Mouse (Mus musculus) heart, embryonic 15.5 days (tissue): ENCODE measurements around the gene Pld3. TPM values are rescaled to one million over a fixed set of nuclear protein-coding genes. Genes with fewer than 3 reads are reported as not detected.
"Not testable (repeated sequence)": the region's sequence is repeated elsewhere in the genome, so short reads cannot be mapped to it uniquely, and the experiment has no call there.

ENCODE experiments used
- ATAC-seq: fragments of 200-750 bp; cut with Nextera tagmentation; replicated peaks from 2 replicates; pipeline ENCODE4 v1.8.0; 2017; ENCODE audit warnings: low read depth, moderate TSS enrichment; ENCODE audit not compliant: insufficient number of reproducible peaks, insufficient read depth, low FRiP score
- H3K27ac ChIP-seq: fragments of 300-500 bp; sonication (generic); 2 replicates; pipeline ENCODE4 v1.5.1; 2015; ENCODE audit warnings: mild to moderate bottlenecking, inconsistent platforms
- H3K27me3 ChIP-seq: fragments of 300-500 bp; sonication (generic); 2 replicates; pipeline ENCODE4 v1.6.1; 2015; ENCODE audit warnings: inconsistent platforms
- H3K36me3 ChIP-seq: fragments of 300-500 bp; sonication (generic); 2 replicates; pipeline ENCODE4 v1.6.1; 2015; ENCODE audit warnings: mild to moderate bottlenecking, inconsistent platforms
- H3K4me1 ChIP-seq: fragments of 300-500 bp; sonication (generic); replicated peaks from 2 replicates; pipeline ENCODE4 v1.6.1; 2015; ENCODE audit warnings: inconsistent platforms
- H3K4me2 ChIP-seq: fragments of 300-500 bp; sonication (generic); 2 replicates; pipeline ENCODE4 v1.6.1; 2015; ENCODE audit warnings: inconsistent platforms, mild to moderate bottlenecking, moderate library complexity
- H3K4me3 ChIP-seq: fragments of 300-500 bp; sonication (generic); 2 replicates; pipeline ENCODE4 v1.5.1; 2015; ENCODE audit warnings: mild to moderate bottlenecking, inconsistent platforms
- H3K9ac ChIP-seq: fragments of 300-500 bp; sonication (generic); 2 replicates; pipeline ENCODE4 v1.6.1; 2015; ENCODE audit warnings: mild to moderate bottlenecking, inconsistent platforms
- H3K9me3 ChIP-seq: fragments of 300-500 bp; sonication (generic); replicated peaks from 2 replicates; pipeline ENCODE4 v1.6.1; 2016; ENCODE audit warnings: inconsistent platforms
- whole genome bisulfite sequencing: fragments of 180-500 bp; shearing (Covaris S2); methylation state at CpG from one replicate; pipeline ENCODE4 v1.1.7; 2015; ENCODE audit warnings: mixed read lengths; 5-methylcytosine and 5-hydroxymethylcytosine counted together
- polyA plus RNA-seq: library from polyadenylated mRNA; unstranded; fragments of >200 nt; fragmentation: Nextera tagmentation; extraction: Ambion mirVana; gene quantifications from 2 replicates; pipeline ENCODE4 v1.2.1, GENCODE M21; 2015

The Pld3 gene
- polyA plus RNA-seq, 1 experiment from 2014 or later: 49.3 TPM

DNA sequence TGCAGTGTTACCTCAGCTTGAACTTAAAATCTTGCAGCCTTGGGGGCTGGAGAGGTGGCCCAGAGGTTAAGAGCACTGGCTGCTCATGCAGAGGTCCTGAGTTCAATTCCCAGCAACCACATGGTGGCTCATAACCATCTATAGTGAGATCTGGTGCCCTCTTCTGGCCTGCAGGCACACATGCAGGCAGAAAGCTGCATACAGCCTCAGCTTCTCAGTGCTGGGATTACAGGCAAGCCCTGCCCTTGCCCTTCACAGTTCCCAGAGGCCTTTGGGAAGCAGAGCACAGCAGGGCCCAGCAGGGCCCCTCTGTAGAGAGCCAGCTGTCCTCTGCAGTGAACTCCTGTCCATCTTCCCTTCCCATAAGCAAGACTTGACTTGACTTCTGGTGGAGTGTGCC lies 32.9 kb downstream of the Pld3 start:
- no peak overlapping the region for H3K27ac ChIP-seq
- no peak overlapping the region for H3K4me3 ChIP-seq
- H3K36me3 ChIP-seq: no peaks in the 10 kb centered on the region
- H3K4me2 ChIP-seq: no peak overlapping the region
- H3K27me3 ChIP-seq: no peaks in the 10 kb centered on the region
- no peak for ATAC-seq
- no peak overlapping the region for H3K9ac ChIP-seq
- no peaks in the 10 kb centered on the region for H3K9me3 ChIP-seq
- no peaks in the 10 kb centered on the region for H3K4me1 ChIP-seq

DNA sequence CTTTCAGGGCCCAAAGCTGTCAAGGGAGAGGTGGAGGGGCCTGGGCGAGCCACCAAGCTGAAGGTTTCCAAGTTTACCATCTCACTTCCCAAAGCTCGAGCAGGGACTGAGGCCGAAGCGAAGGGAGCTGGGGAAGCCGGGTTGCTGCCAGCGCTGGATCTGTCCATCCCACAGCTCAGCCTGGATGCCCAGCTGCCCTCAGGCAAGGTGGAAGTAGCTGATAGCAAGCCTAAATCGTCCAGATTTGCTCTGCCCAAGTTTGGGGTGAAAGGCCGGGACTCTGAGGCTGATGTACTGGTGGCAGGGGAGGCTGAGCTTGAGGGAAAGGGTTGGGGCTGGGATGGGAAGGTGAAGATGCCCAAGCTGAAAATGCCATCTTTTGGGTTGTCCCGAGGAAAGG lies 34.7 kb downstream of the Pld3 start:
- Histone ChIP-seq H3K4me2 (no peak overlapping the region), H3K4me3 (no peak overlapping the region), H3K27ac (no peak overlapping the region), H3K9ac (no peak overlapping the region), H3K36me3 (no peaks in the 10 kb centered on the region), H3K27me3 (no peaks in the 10 kb centered on the region), H3K9me3 (no peaks in the 10 kb centered on the region), H3K4me1 (no peaks in the 10 kb centered on the region)
- WGBS: 80% methylated on average over 9 of the region's 9 CpGs
- no peak for ATAC-seq

DNA sequence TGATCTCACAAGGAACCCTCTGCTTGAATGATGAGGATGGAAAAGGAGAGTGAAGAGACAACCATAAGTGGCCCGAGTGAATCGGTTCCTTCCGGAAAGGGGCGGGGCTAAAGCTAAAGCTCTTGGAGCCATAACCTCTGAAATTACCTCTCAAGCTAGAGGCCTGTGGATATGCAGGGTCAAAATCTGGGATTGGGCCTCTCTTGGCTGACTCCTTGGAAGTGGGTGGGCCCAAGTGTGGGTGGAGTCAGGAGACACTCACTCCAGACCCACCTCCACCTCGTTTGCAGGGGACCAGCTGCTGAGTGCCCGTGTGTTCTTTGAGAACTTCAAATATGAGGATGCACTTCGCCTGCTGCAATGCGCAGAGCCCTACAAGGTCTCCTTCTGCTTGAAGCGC lies 38.1 kb downstream of the Pld3 start:
- H3K4me3 ChIP-seq: no peak overlapping the region
- no peaks in the 10 kb centered on the region for H3K27me3 ChIP-seq
- H3K9ac ChIP-seq: no peak overlapping the region
- no peak for ATAC-seq
- H3K4me2 ChIP-seq: no peak overlapping the region
- H3K4me1 ChIP-seq: no peaks in the 10 kb centered on the region
- H3K36me3 ChIP-seq: no peaks in the 10 kb centered on the region
- no peaks in the 10 kb centered on the region for H3K9me3 ChIP-seq
- WGBS: 71% methylated on average over 9 of the region's 9 CpGs
- H3K27ac ChIP-seq: no peak overlapping the region

DNA sequence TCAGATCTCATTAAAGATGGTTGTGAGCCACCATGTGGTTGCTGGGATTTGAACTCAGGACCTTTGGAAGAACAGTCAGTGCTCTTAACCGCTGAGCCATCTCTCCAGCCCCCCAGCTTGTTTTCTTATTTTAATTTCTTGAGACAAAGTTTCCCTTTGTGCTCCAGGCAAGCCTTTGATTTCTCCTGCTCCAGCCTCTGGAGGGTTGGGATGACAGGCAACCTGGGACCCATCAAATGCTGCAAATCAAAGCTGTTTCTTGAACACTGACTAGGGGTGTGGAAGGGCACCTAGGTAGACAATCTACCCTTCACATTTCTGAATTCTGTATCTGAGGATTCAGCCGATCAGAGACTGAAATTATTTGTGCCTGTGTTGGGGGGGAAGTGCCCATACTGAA lies 42.2 kb downstream of the Pld3 start:
- Histone ChIP-seq H3K27me3 (no peaks in the 10 kb centered on the region), H3K36me3 (no peaks in the 10 kb centered on the region), H3K4me3 (no peak overlapping the region), H3K9me3 (no peaks in the 10 kb centered on the region), H3K4me1 (peaks cover 19% of the 10 kb centered on the region), H3K9ac (no peak overlapping the region), H3K27ac (no peak overlapping the region), H3K4me2 (no peak overlapping the region)
- no peak for ATAC-seq
- 81% methylated on average over 2 of the region's 2 CpGs for WGBS

DNA sequence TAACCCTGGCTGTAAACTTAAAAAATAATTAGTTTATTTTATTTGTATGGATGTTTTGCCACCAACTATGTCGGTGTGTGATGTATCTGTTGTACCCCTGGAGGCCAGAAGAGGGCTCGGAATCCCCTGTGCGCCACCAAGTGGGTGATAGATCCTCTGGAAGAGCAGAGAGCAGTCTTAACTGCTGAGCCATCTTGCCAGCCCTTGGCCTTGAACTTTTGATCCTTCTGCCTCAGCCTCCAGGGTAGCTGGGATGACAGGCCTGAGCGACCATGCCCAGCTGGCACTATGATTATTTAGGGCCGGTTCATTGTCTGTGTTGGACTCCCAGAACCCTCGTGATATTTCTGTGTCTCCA lies 44.4 kb downstream of the Pld3 start:
- Histone ChIP-seq H3K9me3 (no peaks in the 10 kb centered on the region), H3K27ac (peak overlapping the region; percentile 100), H3K36me3 (no peaks in the 10 kb centered on the region), H3K4me3 (peak overlapping the region; percentile 74), H3K27me3 (no peaks in the 10 kb centered on the region), H3K4me2 (peak overlapping the region; percentile 85), H3K9ac (no peak overlapping the region), H3K4me1 (peaks cover 19% of the 10 kb centered on the region)
- ATAC-seq: peak; percentile 56
- 20% methylated on average over 6 of the region's 6 CpGs for WGBS

DNA sequence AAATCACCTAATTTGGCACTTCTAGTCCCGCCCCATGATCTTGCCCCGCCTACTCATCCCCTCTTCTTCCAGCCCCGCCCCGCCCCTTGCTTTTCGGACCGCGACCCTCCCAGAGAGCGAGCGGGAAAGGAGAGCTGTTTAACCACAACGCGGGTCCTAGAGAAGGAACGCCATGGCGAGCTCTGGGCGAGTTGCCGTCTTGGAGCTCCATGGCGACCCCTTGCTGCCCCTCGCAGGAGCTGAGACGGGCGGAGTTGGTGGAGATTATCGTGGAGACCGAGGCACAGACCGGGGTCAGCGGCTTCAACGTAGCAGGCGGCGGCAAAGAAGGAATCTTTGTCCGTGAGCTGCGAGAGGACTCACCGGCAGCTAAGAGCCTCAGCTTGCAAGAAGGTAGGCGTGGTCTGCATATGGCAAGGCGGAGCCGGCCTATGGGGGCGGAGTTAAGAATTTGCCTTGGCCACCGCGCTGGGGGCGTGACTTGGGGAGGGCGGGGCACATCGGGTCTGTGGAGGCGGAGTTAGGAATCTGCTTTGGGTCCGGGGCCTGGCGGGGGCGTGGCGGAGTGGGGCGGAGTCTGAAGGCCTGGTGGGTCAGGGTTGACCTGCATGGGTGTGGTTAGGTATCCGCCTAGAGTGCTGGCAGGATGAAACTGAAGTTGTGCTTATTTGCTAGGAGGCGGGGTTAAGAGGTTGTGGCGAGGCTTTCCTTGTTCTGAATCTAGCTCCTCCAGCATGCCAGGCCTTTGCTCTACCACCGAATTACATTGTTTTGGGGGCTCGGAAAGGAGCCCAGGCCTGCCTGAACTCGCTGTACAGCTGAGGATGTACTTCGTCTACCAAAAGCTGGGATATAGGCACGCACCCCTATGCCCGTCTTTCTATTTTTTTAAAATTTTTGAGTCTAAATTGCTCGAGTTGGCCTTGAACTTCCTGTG lies 45.0 kb downstream of the Pld3 start:
- no peaks in the 10 kb centered on the region for H3K9me3 ChIP-seq
- ATAC-seq: peak; percentile 93
- H3K27me3 ChIP-seq: no peaks in the 10 kb centered on the region
- peaks cover 19% of the 10 kb centered on the region for H3K4me1 ChIP-seq
- no peaks in the 10 kb centered on the region for H3K36me3 ChIP-seq
- H3K9ac ChIP-seq: peak overlapping the region; percentile 68
- WGBS: under 1% methylated on average over 49 of the region's 54 CpGs
- peak overlapping the region; percentile 74 for H3K4me3 ChIP-seq
- peak overlapping the region; percentile 100 for H3K27ac ChIP-seq
- H3K4me2 ChIP-seq: peak overlapping the region; percentile 85

DNA sequence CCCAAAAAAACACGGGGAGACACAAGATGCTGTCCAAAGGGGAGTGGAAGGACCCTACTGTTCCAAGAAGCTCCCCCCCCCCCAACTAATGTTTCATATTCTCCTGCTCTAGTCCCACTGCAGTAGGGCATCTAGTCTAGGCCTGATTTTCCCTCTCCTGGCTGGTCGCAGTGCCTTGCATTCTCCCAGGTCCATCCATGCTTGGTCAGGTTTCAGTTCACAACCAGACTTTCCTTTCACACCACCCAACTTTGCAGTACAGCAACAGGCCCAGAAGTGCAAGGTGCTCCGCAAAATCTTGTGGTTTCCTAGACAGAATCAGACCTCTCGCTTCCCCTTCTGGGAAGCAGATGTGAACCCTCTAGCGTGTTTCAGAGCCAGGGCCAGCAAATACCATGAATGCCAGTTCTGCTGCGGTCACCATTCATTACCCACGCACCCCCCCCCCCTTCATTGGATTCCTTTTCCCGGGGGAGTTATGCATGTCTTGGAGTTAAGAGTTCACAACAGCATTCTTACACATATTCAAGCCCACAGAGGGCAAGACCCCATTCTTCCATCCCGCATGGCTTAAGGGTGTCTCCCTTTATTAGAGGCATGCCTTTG lies 46.1 kb downstream of the Pld3 start:
- 33% methylated on average over 9 of the region's 9 CpGs for WGBS
- ATAC-seq: no peak
- H3K9ac ChIP-seq: no peak overlapping the region
- H3K27me3 ChIP-seq: no peaks in the 10 kb centered on the region
- H3K9me3 ChIP-seq: no peaks in the 10 kb centered on the region
- peak overlapping the region; percentile 74 for H3K4me3 ChIP-seq
- H3K4me2 ChIP-seq: peak overlapping the region; percentile 85
- H3K4me1 ChIP-seq: peaks cover 19% of the 10 kb centered on the region
- peak overlapping the region; percentile 100 for H3K27ac ChIP-seq
- no peaks in the 10 kb centered on the region for H3K36me3 ChIP-seq

DNA sequence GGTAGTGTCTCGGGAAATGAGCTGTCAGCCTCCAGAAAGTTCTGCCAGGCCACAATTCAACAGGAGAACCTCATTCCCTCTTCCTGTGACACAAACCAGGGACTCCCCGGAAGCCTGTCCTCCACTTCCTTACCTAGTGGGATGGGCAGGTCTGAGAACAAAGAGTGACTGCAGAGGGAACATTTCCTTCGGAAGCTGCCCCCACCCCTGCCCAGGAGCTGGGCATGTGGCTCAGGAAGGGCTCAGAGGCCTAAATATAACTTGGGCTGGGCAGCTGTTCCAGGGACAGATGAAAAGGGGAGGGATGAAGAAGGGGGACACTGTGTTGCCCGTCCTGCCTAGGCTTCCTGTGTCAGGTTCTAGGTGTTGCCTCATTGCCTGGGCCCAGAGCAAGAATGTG lies 51.4 kb downstream of the Pld3 start:
- no peak overlapping the region for H3K4me2 ChIP-seq
- no peaks in the 10 kb centered on the region for H3K36me3 ChIP-seq
- no peaks in the 10 kb centered on the region for H3K9me3 ChIP-seq
- H3K4me3 ChIP-seq: no peak overlapping the region
- H3K4me1 ChIP-seq: peaks cover 23% of the 10 kb centered on the region
- ATAC-seq: no peak; the same call in 1 of the 2 replicates
- WGBS: 38% methylated on average over 4 of the region's 4 CpGs
- peak overlapping the region; percentile 39 for H3K27ac ChIP-seq
- H3K9ac ChIP-seq: no peak overlapping the region
- H3K27me3 ChIP-seq: no peaks in the 10 kb centered on the region

DNA sequence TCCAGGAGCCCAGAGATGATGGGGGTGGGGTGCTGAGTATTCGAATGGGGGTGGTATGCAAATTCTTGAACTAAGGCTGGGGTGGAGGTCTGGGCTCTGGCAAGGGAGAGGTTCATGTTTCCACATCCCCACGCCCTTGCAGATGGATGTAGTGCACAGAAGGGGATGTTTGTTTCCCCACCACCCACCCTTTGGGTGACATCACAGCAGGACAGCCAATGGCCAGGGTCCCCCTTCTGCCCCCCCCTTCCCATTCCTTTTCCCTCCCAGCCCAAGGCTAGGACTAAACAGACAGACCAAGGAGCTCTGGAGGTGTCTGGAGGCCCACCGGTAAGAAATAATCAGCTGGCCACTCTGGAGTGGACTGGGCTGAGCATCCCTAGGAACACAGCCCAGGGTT lies 54.0 kb downstream of the Pld3 start, which contains the start of gene Prx:
Prx (plus strand) TSS at position 289 of the 400 bp plus-strand sequence.
- no peak for ATAC-seq
- H3K9ac ChIP-seq: no peak within 1 kb of the TSS
- H3K27ac ChIP-seq: no peak within 1 kb of the TSS
- no peaks in the 10 kb centered on the region for H3K9me3 ChIP-seq
- H3K4me2 ChIP-seq: no peak within 1 kb of the TSS
- no peak within 1 kb of the TSS for H3K4me3 ChIP-seq
- peaks cover 17% of the 10 kb centered on the region for H3K4me1 ChIP-seq
- H3K27me3 ChIP-seq: no peaks in the 10 kb centered on the region
- H3K36me3 ChIP-seq: no peaks in the 10 kb centered on the region
- WGBS: 43% methylated on average over 3 of the region's 3 CpGs

DNA sequence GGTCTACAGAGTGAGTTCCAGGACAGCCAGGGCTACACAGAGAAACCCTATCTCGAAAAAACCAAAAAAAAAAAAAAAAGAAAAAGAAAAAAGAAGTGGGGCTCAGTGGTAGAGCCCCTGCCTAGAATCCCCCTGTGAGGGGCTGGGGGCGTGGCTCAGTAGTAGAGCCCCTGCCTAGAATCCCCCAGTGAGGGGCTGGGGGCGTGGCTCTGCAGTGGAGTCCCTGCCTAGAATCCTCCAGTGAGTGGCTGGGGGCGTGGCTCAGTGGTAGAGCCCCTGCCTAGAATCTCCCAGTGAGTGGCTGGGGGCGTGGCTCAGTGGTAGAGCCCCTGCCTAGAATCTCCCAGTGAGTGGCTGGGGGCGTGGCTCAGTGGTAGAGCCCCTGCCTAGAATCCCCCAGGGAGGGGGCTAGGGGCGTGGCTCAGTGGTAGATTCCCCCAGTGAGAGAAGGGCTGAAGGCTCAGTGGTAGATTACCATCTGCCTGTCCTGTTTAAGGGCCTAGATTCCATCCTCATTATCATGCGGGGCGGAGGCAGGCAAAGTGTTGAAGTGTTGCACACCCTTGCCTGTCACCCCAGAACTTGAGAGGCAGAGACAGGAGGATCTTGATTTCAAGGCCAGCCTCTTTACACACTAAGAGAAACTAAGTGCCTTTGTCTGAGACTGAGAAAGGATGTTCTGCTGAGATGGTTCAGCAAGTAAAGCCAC lies 58.2 kb downstream of the Pld3 start:
- peaks cover 30% of the 10 kb centered on the region for H3K4me1 ChIP-seq
- not testable (repeated sequence) for H3K9me3 ChIP-seq, H3K36me3 ChIP-seq, ATAC-seq, H3K4me2 ChIP-seq, H3K27ac ChIP-seq, H3K9ac ChIP-seq, H3K4me3 ChIP-seq, H3K27me3 ChIP-seq
- WGBS: 82% methylated on average over 9 of the region's 9 CpGs

DNA sequence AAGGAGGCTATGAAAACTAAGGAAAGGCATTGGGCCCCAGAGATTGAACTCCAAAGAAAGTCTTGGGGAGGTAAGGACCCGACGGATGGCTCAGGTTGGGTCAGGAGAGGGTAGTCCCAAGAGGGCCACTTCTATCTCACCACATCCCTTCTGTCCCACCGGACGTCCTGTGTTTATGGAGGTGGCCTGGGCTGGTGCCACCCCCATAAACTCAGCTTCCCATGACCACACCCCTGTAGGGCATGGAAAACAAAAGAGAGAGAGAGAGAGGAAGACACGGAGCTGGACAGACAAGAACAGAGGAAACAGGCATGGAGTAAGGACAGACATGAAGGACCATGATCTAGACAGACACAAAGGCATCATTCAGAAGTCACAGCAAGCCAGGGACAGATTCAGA lies 59.6 kb downstream of the Pld3 start:
- Histone ChIP-seq H3K9ac (no peak overlapping the region), H3K4me2 (no peak overlapping the region), H3K36me3 (peaks cover 9% of the 10 kb centered on the region), H3K4me1 (peaks cover 43% of the 10 kb centered on the region), H3K27ac (peak overlapping the region; percentile 97; the same call in 1 of the 2 replicates), H3K9me3 (no peaks in the 10 kb centered on the region), H3K27me3 (no peaks in the 10 kb centered on the region), H3K4me3 (no peak overlapping the region)
- ATAC-seq: no peak
- WGBS: 80% methylated on average over 5 of the region's 5 CpGs
